Mouse (Mus musculus): ENCODE data around the gene Fchsd2.

The Fchsd2 gene

GRCm38 (mm10) chr7:101072123-101072740 is 20.4 kb upstream of the Fchsd2 start:
- no peak for DNase-seq (ENCODE audit: low read depth, low spot score)

GRCm38 (mm10) chr7:101074170-101074767 is 18.4 kb upstream of the Fchsd2 start:
- no peak for DNase-seq (ENCODE audit: low read depth, low spot score)

GRCm38 (mm10) chr7:101083562-101084166 is 9.0 kb upstream of the Fchsd2 start:
- DNase-seq (ENCODE audit: low read depth, low spot score) = no peak

GRCm38 (mm10) chr7:101084816-101085456 is 7.7 kb upstream of the Fchsd2 start:
- DNase-seq (ENCODE audit: low read depth, low spot score) = no peak

- DNase-seq (ENCODE audit: low read depth, low spot score) = no peak
These were observed 6.9 kb upstream of the Fchsd2 start for GRCm38 (mm10) chr7:101085779-101086178.

- DNase-seq (ENCODE audit: low read depth, low spot score) = no peak
These were observed 4.0 kb upstream of the Fchsd2 start for GRCm38 (mm10) chr7:101088687-101089086.

GRCm38 (mm10) chr7:101089242-101089641 is 3.4 kb upstream of the Fchsd2 start:
- DNase-seq (ENCODE audit: low read depth, low spot score) = no peak

- no peak for DNase-seq (ENCODE audit: low read depth, low spot score)
These were observed 568 bp downstream of the Fchsd2 start for GRCm38 (mm10) chr7:101093231-101093630.

GRCm38 (mm10) chr7:101094746-101095145 is 2.1 kb downstream of the Fchsd2 start:
- DNase-seq (ENCODE audit: low read depth, low spot score) = no peak

- no peak for DNase-seq (ENCODE audit: low read depth, low spot score)
These were observed 2.9 kb downstream of the Fchsd2 start for GRCm38 (mm10) chr7:101095560-101095959.

- DNase-seq (ENCODE audit: low read depth, low spot score) = no peak
These were observed 3.9 kb downstream of the Fchsd2 start for GRCm38 (mm10) chr7:101096576-101096975.

GRCm38 (mm10) chr7:101097084-101097483 is 4.4 kb downstream of the Fchsd2 start:
- no peak for DNase-seq (ENCODE audit: low read depth, low spot score)

GRCm38 (mm10) chr7:101099981-101100380 is 7.3 kb downstream of the Fchsd2 start:
- no peak for DNase-seq (ENCODE audit: low read depth, low spot score)

- DNase-seq (ENCODE audit: low read depth, low spot score) = no peak
These were observed 8.6 kb downstream of the Fchsd2 start for GRCm38 (mm10) chr7:101101156-101101691.

- no peak for DNase-seq (ENCODE audit: low read depth, low spot score)
These were observed 14.0 kb downstream of the Fchsd2 start for GRCm38 (mm10) chr7:101106666-101107065.

- DNase-seq (ENCODE audit: low read depth, low spot score) = no peak
These were observed 14.6 kb downstream of the Fchsd2 start for GRCm38 (mm10) chr7:101107073-101107810.

GRCm38 (mm10) chr7:101107968-101108652 is 15.4 kb downstream of the Fchsd2 start:
- peak; percentile 96 for DNase-seq (ENCODE audit: low read depth, low spot score)

- no peak for DNase-seq (ENCODE audit: low read depth, low spot score)
These were observed 16.0 kb downstream of the Fchsd2 start for GRCm38 (mm10) chr7:101108653-101109005.

GRCm38 (mm10) chr7:101109006-101109855 is 16.6 kb downstream of the Fchsd2 start:
- peak; percentile 31 for DNase-seq (ENCODE audit: low read depth, low spot score)

- no peak for DNase-seq (ENCODE audit: low read depth, low spot score)
These were observed 17.2 kb downstream of the Fchsd2 start for GRCm38 (mm10) chr7:101109856-101110350.

All from embryo, embryonic 11.5 days (tissue).